Mouse (Mus musculus) limb, embryonic 12.5 days (tissue): Measurements from ENCODE around the gene Gm28308. TPM values are rescaled to one million over a fixed set of nuclear protein-coding genes. Genes with fewer than 3 reads are reported as not detected.

Experiments
- ATAC-seq: fragments of 200-750 bp; cut with Nextera tagmentation; 2 replicates; pipeline ENCODE4 v1.8.0; 2017; ENCODE audit warnings: low read depth, moderate TSS enrichment; ENCODE audit not compliant: insufficient number of reproducible peaks, insufficient read depth, low FRiP score, low TSS enrichment
- H3K27ac ChIP-seq: fragments of 300-500 bp; sonication (generic); 2 replicates; pipeline ENCODE4 v1.5.1; 2016; ENCODE audit warnings: mild to moderate bottlenecking, moderate library complexity
- H3K27me3 ChIP-seq: fragments of 300-500 bp; sonication (generic); 2 replicates; pipeline ENCODE4 v1.6.1; 2016; ENCODE audit warnings: mild to moderate bottlenecking, moderate library complexity
- H3K36me3 ChIP-seq: fragments of 300-500 bp; sonication (generic); 2 replicates; pipeline ENCODE4 v1.6.1; 2016; ENCODE audit warnings: mild to moderate bottlenecking, moderate library complexity
- H3K4me1 ChIP-seq: fragments of 300-500 bp; sonication (generic); replicated peaks from 2 replicates; pipeline ENCODE4 v1.6.1; 2016
- H3K4me2 ChIP-seq: fragments of 300-500 bp; sonication (generic); 2 replicates; pipeline ENCODE4 v1.6.1; 2016; ENCODE audit warnings: mild to moderate bottlenecking, moderate library complexity
- H3K4me3 ChIP-seq: fragments of 300-500 bp; sonication (generic); replicated peaks from 2 replicates; pipeline ENCODE4 v1.5.1; 2016; ENCODE audit warnings: mild to moderate bottlenecking
- H3K9ac ChIP-seq: fragments of 300-500 bp; sonication (generic); replicated peaks from 2 replicates; pipeline ENCODE4 v1.6.1; 2016; ENCODE audit warnings: mild to moderate bottlenecking, moderate library complexity
- H3K9me3 ChIP-seq: fragments of 300-500 bp; sonication (generic); 2 replicates; pipeline ENCODE4 v1.6.1; 2016; ENCODE audit warnings: mild to moderate bottlenecking, moderate library complexity
- WGBS: fragments of 180-500 bp; shearing (Covaris S2); methylation state at CpG from one replicate; pipeline ENCODE4 v1.1.7; 2016; 5-methylcytosine and 5-hydroxymethylcytosine counted together
- polyA plus RNA-seq: library from polyadenylated mRNA; unstranded; fragments of >200 nt; fragmentation: Nextera tagmentation; extraction: Ambion mirVana; gene quantifications from 2 replicates; pipeline ENCODE4 v1.2.1, GENCODE M21; 2016

Gm28308 gene
- polyA plus RNA-seq, 1 experiment from 2014 or later = not detected

- WGBS = under 1% methylated on average over 70 of the region's 71 CpGs
- Histone ChIP-seq H3K4me2 (peak overlapping the region; percentile 96), H3K9ac (peak overlapping the region; percentile 100), H3K27me3 (peaks cover 16% of the 10 kb centered on the region), H3K27ac (peak overlapping the region; percentile 100), H3K9me3 (no peaks in the 10 kb centered on the region), H3K4me1 (peaks cover 46% of the 10 kb centered on the region), H3K4me3 (peak overlapping the region; percentile 99), H3K36me3 (peaks cover 11% of the 10 kb centered on the region)
- ATAC-seq = no peak
Observed at GRCm38 (mm10) chr6:52245040-52245756, 32.1 kb upstream of the Gm28308 start.

GRCm38 (mm10) chr6:52244471-52245039 lies 31.4 kb upstream of the Gm28308 start:
- Histone ChIP-seq H3K27me3 (peaks cover 10% of the 10 kb centered on the region), H3K27ac (peak overlapping the region; percentile 100), H3K9me3 (no peaks in the 10 kb centered on the region), H3K9ac (peak overlapping the region; percentile 100), H3K4me3 (peak overlapping the region; percentile 99), H3K36me3 (peaks cover 5% of the 10 kb centered on the region), H3K4me2 (peak overlapping the region; percentile 96), H3K4me1 (peaks cover 40% of the 10 kb centered on the region)
- 0% methylated on average over 23 of the region's 23 CpGs for WGBS
- no peak for ATAC-seq

GRCm38 (mm10) chr6:52243681-52244121 lies 30.6 kb upstream of the Gm28308 start:
- 0 out of 2 replicates have a peak, but pooled peaks have one; percentile 0 for ATAC-seq
- peak overlapping the region; percentile 100 for H3K27ac ChIP-seq
- WGBS = 2% methylated on average over 12 of the region's 12 CpGs
- H3K4me3 ChIP-seq = peak overlapping the region; percentile 99
- peak overlapping the region; percentile 100 for H3K9ac ChIP-seq
- no peaks in the 10 kb centered on the region for H3K9me3 ChIP-seq
- H3K4me2 ChIP-seq = peak overlapping the region; percentile 96
- H3K27me3 ChIP-seq = peaks cover 10% of the 10 kb centered on the region
- peaks cover 38% of the 10 kb centered on the region for H3K4me1 ChIP-seq
- H3K36me3 ChIP-seq = no peaks in the 10 kb centered on the region

- H3K9me3 ChIP-seq = no peaks in the 10 kb centered on the region
- H3K9ac ChIP-seq = peak overlapping the region; percentile 100
- H3K4me2 ChIP-seq = peak overlapping the region; percentile 96
- H3K27me3 ChIP-seq = peaks cover 5% of the 10 kb centered on the region
- H3K36me3 ChIP-seq = no peaks in the 10 kb centered on the region
- H3K4me1 ChIP-seq = peaks cover 35% of the 10 kb centered on the region
- WGBS = 3% methylated on average over 4 of the region's 4 CpGs
- H3K4me3 ChIP-seq = peak overlapping the region; percentile 99
- H3K27ac ChIP-seq = peak overlapping the region; percentile 100
- ATAC-seq = no peak
Observed at GRCm38 (mm10) chr6:52242801-52243332, 29.7 kb upstream of the Gm28308 start.

GRCm38 (mm10) chr6:52241001-52241621 lies 28.0 kb upstream of the Gm28308 start:
- Histone ChIP-seq H3K4me2 (peak overlapping the region; percentile 96), H3K27me3 (peaks cover 4% of the 10 kb centered on the region), H3K27ac (peak overlapping the region; percentile 100)

GRCm38 (mm10) chr6:52240389-52241000 lies 27.4 kb upstream of the Gm28308 start, which contains the start of gene Hoxa10:
Gene Hoxa10, minus strand, starts transcription at chr6:52240854.
- peak within 1 kb of the TSS; percentile 96 for H3K4me2 ChIP-seq
- H3K27me3 ChIP-seq = peaks cover 3% of the 10 kb centered on the region; the same call in 1 of the 2 replicates
- peak; percentile 15; the same call in 1 of the 2 replicates for ATAC-seq

More at GRCm38 (mm10) chr6:52241001-52241621, 28.0 kb upstream of the Gm28308 start:
- WGBS = 2% methylated on average over 9 of the region's 9 CpGs
- peaks cover 4% of the 10 kb centered on the region; the same call in 1 of the 2 replicates for H3K36me3 ChIP-seq
- H3K9me3 ChIP-seq = no peaks in the 10 kb centered on the region
- H3K4me3 ChIP-seq = peak overlapping the region; percentile 99
- peaks cover 46% of the 10 kb centered on the region for H3K4me1 ChIP-seq
- H3K9ac ChIP-seq = peak overlapping the region; percentile 100
- peak; percentile 3; the same call in 1 of the 2 replicates for ATAC-seq

GRCm38 (mm10) chr6:52239625-52240388 lies 26.7 kb upstream of the Gm28308 start:
- H3K27me3 ChIP-seq = peaks cover 3% of the 10 kb centered on the region; the same call in 1 of the 2 replicates
- WGBS = under 1% methylated on average over 30 of the region's 30 CpGs

More at GRCm38 (mm10) chr6:52240389-52241000, 27.4 kb upstream of the Gm28308 start, which contains the start of gene Hoxa10:
- H3K27ac ChIP-seq = peak within 1 kb of the TSS; percentile 100
- WGBS = under 1% methylated on average over 35 of the region's 35 CpGs
- peaks cover 10% of the 10 kb centered on the region; the same call in 1 of the 2 replicates for H3K36me3 ChIP-seq
- peak within 1 kb of the TSS; percentile 100 for H3K9ac ChIP-seq
- peaks cover 52% of the 10 kb centered on the region for H3K4me1 ChIP-seq
- H3K9me3 ChIP-seq = no peaks in the 10 kb centered on the region
- H3K4me3 ChIP-seq = peak within 1 kb of the TSS; percentile 99

GRCm38 (mm10) chr6:52238976-52239375 lies 25.8 kb upstream of the Gm28308 start:
- WGBS = 2% methylated on average over 7 of the region's 7 CpGs
- peak overlapping the region; percentile 96 for H3K4me2 ChIP-seq
- no peaks in the 10 kb centered on the region for H3K9me3 ChIP-seq
- peak overlapping the region; percentile 100 for H3K27ac ChIP-seq
- no peak for ATAC-seq
- peaks cover 16% of the 10 kb centered on the region for H3K36me3 ChIP-seq
- H3K4me3 ChIP-seq = peak overlapping the region; percentile 99
- peaks cover 3% of the 10 kb centered on the region; the same call in 1 of the 2 replicates for H3K27me3 ChIP-seq
- peak overlapping the region; percentile 100 for H3K9ac ChIP-seq
- H3K4me1 ChIP-seq = peaks cover 57% of the 10 kb centered on the region

More at GRCm38 (mm10) chr6:52239625-52240388, 26.7 kb upstream of the Gm28308 start:
- no peaks in the 10 kb centered on the region for H3K9me3 ChIP-seq
- no peak for ATAC-seq
- H3K9ac ChIP-seq = peak overlapping the region; percentile 100
- H3K4me3 ChIP-seq = peak overlapping the region; percentile 99
- peak overlapping the region; percentile 100 for H3K27ac ChIP-seq
- H3K4me2 ChIP-seq = peak overlapping the region; percentile 96
- H3K36me3 ChIP-seq = peaks cover 11% of the 10 kb centered on the region; the same call in 1 of the 2 replicates
- peaks cover 58% of the 10 kb centered on the region for H3K4me1 ChIP-seq

GRCm38 (mm10) chr6:52238155-52238545 lies 25.0 kb upstream of the Gm28308 start:
- peak overlapping the region; percentile 96 for H3K4me2 ChIP-seq
- H3K9ac ChIP-seq = peak overlapping the region; percentile 100
- H3K9me3 ChIP-seq = no peaks in the 10 kb centered on the region
- WGBS = 4% methylated on average over 7 of the region's 7 CpGs
- peaks cover 25% of the 10 kb centered on the region for H3K36me3 ChIP-seq
- H3K27ac ChIP-seq = peak overlapping the region; percentile 100
- peak overlapping the region; percentile 99 for H3K4me3 ChIP-seq
- H3K27me3 ChIP-seq = peaks cover 3% of the 10 kb centered on the region; the same call in 1 of the 2 replicates
- peaks cover 49% of the 10 kb centered on the region for H3K4me1 ChIP-seq
- ATAC-seq = no peak
